Mouse (Mus musculus) liver, postnatal 0 days (tissue): ENCODE measurements at regions not wholly inside any gene's neighbourhood (a gene's known extent, or its start where the extent isn't known, plus 50 kb on each side); places are given as distances from the start of the nearest gene placed in this dataset.

ENCODE experiments used
- CTCF ChIP-seq: sonication (generic); IDR thresholded peaks from 2 replicates; pipeline ENCODE4 v1.5.1; 2016; ENCODE audit warnings: antibody characterized with exemption, low read depth
- EP300 ChIP-seq: IDR thresholded peaks from 2 replicates; pipeline ENCODE4 v1.6.1; 2016; ENCODE audit warnings: antibody characterized with exemption, low read depth, mild to moderate bottlenecking

GRCm38 (mm10) chr12:25794571-25794970 is 620.5 kb downstream of the Rnf144a start:
- TF ChIP-seq CTCF (no peak), EP300 (no peak)
